Mouse (Mus musculus): ENCODE results near the gene Lhx1. TPM values are rescaled to one million over a fixed set of nuclear protein-coding genes. Genes with fewer than 3 reads are reported as not detected.

Gene Lhx1
- total RNA-seq, 1 experiment: 0.09 TPM

GRCm38 (mm10) chr11:84519036-84519435, 6.3 kb downstream of the Lhx1 start:
- TF ChIP-seq HCFC1 (IDR thresholded peaks at IDR 0.05; ENCODE audit: borderline replicate concordance, insufficient read depth, low read length) (no peak), ZC3H11A (IDR thresholded peaks at IDR 0.05; ENCODE audit: borderline replicate concordance, low read depth, low read length) (no peak), ZNF384 (IDR thresholded peaks at IDR 0.05; ENCODE audit: low read depth, low read length) (no peak), CHD2 (IDR thresholded peaks at IDR 0.05; ENCODE audit: low read depth, low read length) (no peak), MAFK (IDR thresholded peaks at IDR 0.05; ENCODE audit: insufficient read depth, low read depth, low read length) (no peak)
- no peak for DNase-seq (ENCODE audit: low read depth, low spot score)
- H3K4me1 ChIP-seq (ENCODE audit: control insufficient read depth in 2 of 2, insufficient read depth in 2 of 2, low read length in 2 of 2, poor library complexity in 1 of 2): peaks cover 0 to 5% of the 10 kb centered on the region in 2 experiments; a peak in 1 of 4 replicates
- H3K36me3 ChIP-seq (ENCODE audit: control insufficient read depth, insufficient read depth, low read length, poor library complexity, severe bottlenecking): no peaks in the 10 kb centered on the region
- no peak overlapping the region for H3K9ac ChIP-seq (ENCODE audit: insufficient read depth, low read depth, low read length, poor library complexity, severe bottlenecking)
- in situ Hi-C loops (cut with MboI; ENCODE audit: low sequenced_read_pairs in 2 of 2, unreplicated experiment in 2 of 2): no loop called here
- no peaks in the 10 kb centered on the region for H3K9me3 ChIP-seq (ENCODE audit: control insufficient read depth, insufficient read depth, low read depth, low read length)
- no peak overlapping the region for H3K4me3 ChIP-seq (ENCODE audit: insufficient read depth in 1 of 2, low read depth in 1 of 2, low read length in 2 of 2, poor library complexity in 1 of 2, severe bottlenecking in 1 of 2)
- H3K27ac ChIP-seq (ENCODE audit: insufficient read depth, low read depth, low read length, poor library complexity, severe bottlenecking): no peak overlapping the region

GRCm38 (mm10) chr11:84518261-84518660, 7.1 kb downstream of the Lhx1 start:
- in situ Hi-C loops (cut with MboI; ENCODE audit: low sequenced_read_pairs in 2 of 2, unreplicated experiment in 2 of 2): no loop called here
- no peak for DNase-seq (ENCODE audit: low read depth, low spot score)
- no peaks in the 10 kb centered on the region for H3K9me3 ChIP-seq (ENCODE audit: control insufficient read depth, insufficient read depth, low read depth, low read length)
- H3K4me3 ChIP-seq (ENCODE audit: insufficient read depth in 1 of 2, low read depth in 1 of 2, low read length in 2 of 2, poor library complexity in 1 of 2, severe bottlenecking in 1 of 2): no peak overlapping the region
- H3K27ac ChIP-seq (ENCODE audit: insufficient read depth, low read depth, low read length, poor library complexity, severe bottlenecking): no peak overlapping the region
- peaks cover 0 to 5% of the 10 kb centered on the region in 2 experiments; a peak in 1 of 4 replicates for H3K4me1 ChIP-seq (ENCODE audit: control insufficient read depth in 2 of 2, insufficient read depth in 2 of 2, low read length in 2 of 2, poor library complexity in 1 of 2)
- H3K36me3 ChIP-seq (ENCODE audit: control insufficient read depth, insufficient read depth, low read length, poor library complexity, severe bottlenecking): no peaks in the 10 kb centered on the region
- H3K9ac ChIP-seq (ENCODE audit: insufficient read depth, low read depth, low read length, poor library complexity, severe bottlenecking): no peak overlapping the region
- TF ChIP-seq ZC3H11A (IDR thresholded peaks at IDR 0.05; ENCODE audit: borderline replicate concordance, low read depth, low read length): no peak
- TF ChIP-seq ZNF384 (IDR thresholded peaks at IDR 0.05; ENCODE audit: low read depth, low read length): no peak
- no peak for TF ChIP-seq HCFC1 (IDR thresholded peaks at IDR 0.05; ENCODE audit: borderline replicate concordance, insufficient read depth, low read length)
- no peak for TF ChIP-seq CHD2 (IDR thresholded peaks at IDR 0.05; ENCODE audit: low read depth, low read length)
- no peak for TF ChIP-seq MAFK (IDR thresholded peaks at IDR 0.05; ENCODE audit: insufficient read depth, low read depth, low read length)

GRCm38 (mm10) chr11:84517431-84517830, 7.9 kb downstream of the Lhx1 start:
- Histone ChIP-seq H3K9ac (ENCODE audit: insufficient read depth, low read depth, low read length, poor library complexity, severe bottlenecking) (no peak overlapping the region), H3K4me1 (ENCODE audit: control insufficient read depth in 2 of 2, insufficient read depth in 2 of 2, low read length in 2 of 2, poor library complexity in 1 of 2) (peaks cover 1 to 5% of the 10 kb centered on the region in 2 experiments; a peak in 1 of 4 replicates), H3K9me3 (ENCODE audit: control insufficient read depth, insufficient read depth, low read depth, low read length) (no peaks in the 10 kb centered on the region), H3K36me3 (ENCODE audit: control insufficient read depth, insufficient read depth, low read length, poor library complexity, severe bottlenecking) (no peaks in the 10 kb centered on the region), H3K4me3 (ENCODE audit: insufficient read depth in 1 of 2, low read depth in 1 of 2, low read length in 2 of 2, poor library complexity in 1 of 2, severe bottlenecking in 1 of 2) (no peak overlapping the region), H3K27ac (ENCODE audit: insufficient read depth, low read depth, low read length, poor library complexity, severe bottlenecking) (no peak overlapping the region)
- in situ Hi-C loops (cut with MboI; ENCODE audit: low sequenced_read_pairs in 2 of 2, unreplicated experiment in 2 of 2): no loop called here
- no peak for TF ChIP-seq HCFC1 (IDR thresholded peaks at IDR 0.05; ENCODE audit: borderline replicate concordance, insufficient read depth, low read length)
- no peak for TF ChIP-seq CHD2 (IDR thresholded peaks at IDR 0.05; ENCODE audit: low read depth, low read length)
- TF ChIP-seq MAFK (IDR thresholded peaks at IDR 0.05; ENCODE audit: insufficient read depth, low read depth, low read length): no peak
- no peak for TF ChIP-seq ZNF384 (IDR thresholded peaks at IDR 0.05; ENCODE audit: low read depth, low read length)
- no peak for TF ChIP-seq ZC3H11A (IDR thresholded peaks at IDR 0.05; ENCODE audit: borderline replicate concordance, low read depth, low read length)
- no peak for DNase-seq (ENCODE audit: low read depth, low spot score)

- Histone ChIP-seq H3K27ac (ENCODE audit: insufficient read depth, low read depth, low read length, poor library complexity, severe bottlenecking) (no peak overlapping the region), H3K9ac (ENCODE audit: insufficient read depth, low read depth, low read length, poor library complexity, severe bottlenecking) (no peak overlapping the region), H3K36me3 (ENCODE audit: control insufficient read depth, insufficient read depth, low read length, poor library complexity, severe bottlenecking) (no peaks in the 10 kb centered on the region), H3K9me3 (ENCODE audit: control insufficient read depth, insufficient read depth, low read depth, low read length) (no peaks in the 10 kb centered on the region), H3K4me3 (ENCODE audit: insufficient read depth in 1 of 2, low read depth in 1 of 2, low read length in 2 of 2, poor library complexity in 1 of 2, severe bottlenecking in 1 of 2) (no peak overlapping the region), H3K4me1 (ENCODE audit: control insufficient read depth in 2 of 2, insufficient read depth in 2 of 2, low read length in 2 of 2, poor library complexity in 1 of 2) (peaks cover 2 to 5% of the 10 kb centered on the region in 2 experiments; a peak in 1 of 4 replicates)
- in situ Hi-C loops (cut with MboI; ENCODE audit: low sequenced_read_pairs in 2 of 2, unreplicated experiment in 2 of 2): no loop called here
- TF ChIP-seq ZNF384 (IDR thresholded peaks at IDR 0.05; ENCODE audit: low read depth, low read length): no peak
- TF ChIP-seq HCFC1 (IDR thresholded peaks at IDR 0.05; ENCODE audit: borderline replicate concordance, insufficient read depth, low read length): no peak
- TF ChIP-seq CHD2 (IDR thresholded peaks at IDR 0.05; ENCODE audit: low read depth, low read length): no peak
- TF ChIP-seq ZC3H11A (IDR thresholded peaks at IDR 0.05; ENCODE audit: borderline replicate concordance, low read depth, low read length): no peak
- TF ChIP-seq MAFK (IDR thresholded peaks at IDR 0.05; ENCODE audit: insufficient read depth, low read depth, low read length): no peak
- no peak for DNase-seq (ENCODE audit: low read depth, low spot score)
These were observed 8.7 kb downstream of the Lhx1 start for GRCm38 (mm10) chr11:84516501-84517240.
